Comparison of ENCODE assay signal across 8 mouse cellular contexts in genomic region chr9:106080261-106081033, GRCm38 (mm10). TPM values are rescaled to one million over a fixed set of nuclear protein-coding genes. Genes with fewer than 3 reads are reported as not detected.
DNase-seq lines count a peak whose midpoint lies in the region; ATAC-seq lines count a peak whose summit lies in the region.

No protein-coding gene starts in this region.

- no peak overlapping the region for H3K4me3 ChIP-seq in hindbrain, embryonic 14.5 days (replicated peaks; ENCODE audit: low read length)
- H3K4me3 ChIP-seq in hindbrain, embryonic 16.5 days (ENCODE audit: low read length): no peak overlapping the region
- H3K4me3 ChIP-seq in limb, embryonic 11.5 days (ENCODE audit: low read depth, low read length): no peak overlapping the region

- no peaks in the 10 kb centered on the region for H3K36me3 ChIP-seq in hindbrain, embryonic 14.5 days (replicated peaks; ENCODE audit: control insufficient read depth, insufficient read depth)
- no peaks in the 10 kb centered on the region for H3K36me3 ChIP-seq in hindbrain, embryonic 16.5 days (ENCODE audit: control insufficient read depth, insufficient read depth, low read length)
- H3K36me3 ChIP-seq in limb, embryonic 11.5 days (ENCODE audit: control insufficient read depth, insufficient read depth, low read length): no peaks in the 10 kb centered on the region

- 62% methylated on average over 12 of the region's 12 CpGs for WGBS in hindbrain, embryonic 14.5 days
- WGBS in hindbrain, embryonic 16.5 days: 55% methylated on average over 12 of the region's 12 CpGs
- 60% methylated on average over 12 of the region's 12 CpGs for WGBS in limb, embryonic 11.5 days

- no peak overlapping the region for H3K4me2 ChIP-seq in hindbrain, embryonic 14.5 days (replicated peaks)
- H3K4me2 ChIP-seq in hindbrain, embryonic 16.5 days (ENCODE audit: low read length): no peak overlapping the region
- H3K4me2 ChIP-seq in limb, embryonic 11.5 days (ENCODE audit: low read depth, severe bottlenecking): no peak overlapping the region

- no peaks in the 10 kb centered on the region for H3K4me1 ChIP-seq in hindbrain, embryonic 14.5 days (replicated peaks; ENCODE audit: control insufficient read depth, insufficient read depth, low read length)
- H3K4me1 ChIP-seq in hindbrain, embryonic 16.5 days (ENCODE audit: control insufficient read depth, insufficient read depth, low read depth, low read length): no peaks in the 10 kb centered on the region
- H3K4me1 ChIP-seq in limb, embryonic 11.5 days (ENCODE audit: control insufficient read depth, insufficient read depth, low read length): no peaks in the 10 kb centered on the region

- ATAC-seq in hindbrain, embryonic 14.5 days (ENCODE audit: low FRiP score): no peak
- ATAC-seq in hindbrain, embryonic 16.5 days: no peak
- ATAC-seq in limb, embryonic 11.5 days (ENCODE audit: insufficient number of reproducible peaks, low FRiP score, low TSS enrichment, low read depth): 0 out of 2 replicates have a peak, but pooled peaks have one; percentile 39

- no peaks in the 10 kb centered on the region for H3K27me3 ChIP-seq in hindbrain, embryonic 14.5 days (ENCODE audit: control insufficient read depth, insufficient read depth, low read length)
- no peaks in the 10 kb centered on the region for H3K27me3 ChIP-seq in hindbrain, embryonic 16.5 days (replicated peaks; ENCODE audit: control insufficient read depth, insufficient read depth, low read length)
- no peaks in the 10 kb centered on the region for H3K27me3 ChIP-seq in limb, embryonic 11.5 days (ENCODE audit: control insufficient read depth, insufficient read depth, low read length)

- no peak overlapping the region for H3K27ac ChIP-seq in hindbrain, embryonic 14.5 days
- H3K27ac ChIP-seq in hindbrain, embryonic 16.5 days (ENCODE audit: low read depth, low read length): no peak overlapping the region
- no peak overlapping the region for H3K27ac ChIP-seq in limb, embryonic 11.5 days (replicated peaks; ENCODE audit: low read depth, low read length)

- peak; percentile 67 for DNase-seq in hindbrain, embryonic 14.5 days (ENCODE audit: low spot score)
- DNase-seq in R1 (ENCODE audit: low read depth, low spot score): peak; percentile 89
- DNase-seq in embryo, embryonic 10 days (ENCODE audit: low spot score): peak; percentile 39
- peak; percentile 35 for DNase-seq in kidney, adult 18-20 months
- peak; percentile 62 for DNase-seq in limb, embryonic 11.5 days (ENCODE audit: low spot score)
- DNase-seq in right cerebral cortex, adult 2 months (ENCODE audit: low spot score in 2 of 2): peak; percentile 34 to 39
- no peak for DNase-seq in urinary bladder, postnatal 10 days (ENCODE audit: low spot score)

- no peak overlapping the region for H3K9ac ChIP-seq in hindbrain, embryonic 14.5 days
- H3K9ac ChIP-seq in hindbrain, embryonic 16.5 days (ENCODE audit: low read depth, low read length): no peak overlapping the region
- H3K9ac ChIP-seq in limb, embryonic 11.5 days (ENCODE audit: low read length): no peak overlapping the region

- H3K9me3 ChIP-seq in hindbrain, embryonic 14.5 days (ENCODE audit: control insufficient read depth, low read length): no peaks in the 10 kb centered on the region
- no peaks in the 10 kb centered on the region for H3K9me3 ChIP-seq in hindbrain, embryonic 16.5 days (ENCODE audit: control insufficient read depth, low read length)
- no peaks in the 10 kb centered on the region for H3K9me3 ChIP-seq in limb, embryonic 11.5 days (ENCODE audit: control insufficient read depth, low read length)

RNA-seq across cellular contexts. Expression of gene Col6a4, which starts 16.1 kb away (rescaled TPM):
- 0.32 and 0.87 TPM in 2 replicates for polyA plus RNA-seq in hindbrain, embryonic 14.5 days (2014; fragmentation: Nextera tagmentation; extraction: Ambion mirVana)
- 1.3 and 1.5 TPM in 2 replicates for polyA plus RNA-seq in hindbrain, embryonic 16.5 days (2015; fragmentation: Nextera tagmentation; extraction: Ambion mirVana)
- not detected in 2 replicates for polyA plus RNA-seq in limb, embryonic 11.5 days (2014; fragmentation: Nextera tagmentation; extraction: Ambion mirVana)
